Mouse (Mus musculus): ENCODE measurements around the gene Orm1.

Gene Orm1

DNA sequence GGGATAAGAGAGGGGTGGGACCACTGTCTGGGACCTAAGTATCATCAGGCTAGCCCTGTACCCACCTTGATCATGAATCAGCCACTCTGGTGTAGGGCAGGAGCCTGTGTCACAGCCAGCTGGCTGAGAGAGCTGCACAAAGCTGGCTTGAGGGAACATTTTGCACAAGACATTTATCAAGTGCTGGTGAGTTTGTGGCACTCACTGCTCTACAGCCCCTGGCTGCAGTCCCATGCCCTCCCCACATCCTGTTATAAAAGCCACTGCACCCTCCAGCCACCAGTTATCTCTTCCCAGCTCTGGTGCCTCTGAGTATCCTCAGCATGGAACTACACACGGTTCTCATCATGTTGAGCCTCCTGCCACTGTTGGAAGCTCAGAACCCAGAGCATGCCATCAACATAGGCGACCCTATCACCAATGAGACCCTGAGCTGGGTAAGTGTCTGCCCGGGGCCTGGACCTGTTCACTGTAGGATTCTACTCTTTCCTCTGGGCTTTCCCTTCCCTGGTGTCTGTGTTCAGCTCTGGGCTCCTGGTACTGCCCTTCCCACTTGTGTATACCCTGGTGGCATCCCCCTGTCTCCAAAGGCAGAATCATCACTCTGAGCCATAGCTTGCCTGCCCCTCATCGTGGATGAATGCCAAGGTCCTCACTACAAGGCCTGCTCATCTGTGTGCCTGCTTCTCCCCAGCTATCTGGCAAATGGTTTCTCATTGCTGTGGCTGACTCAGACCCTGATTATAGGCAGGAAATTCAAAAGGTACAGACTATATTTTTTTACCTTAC lies 11.7 kb downstream of the Orm1 start, which contains the start of gene Orm3:
TSS of gene Orm3 (plus strand) at position 286 of the 789 bp plus-strand sequence.
- DNase-seq (ENCODE audit: low spot score in 2 of 2) = no peak

GRCm38 (mm10) chr4:63356981-63357570 lies 12.7 kb downstream of the Orm1 start:
- DNase-seq (ENCODE audit: low spot score in 2 of 2) = no peak

GRCm38 (mm10) chr4:63359861-63360260 lies 15.5 kb downstream of the Orm1 start:
- no peak for DNase-seq (ENCODE audit: low spot score in 2 of 2)

DNA sequence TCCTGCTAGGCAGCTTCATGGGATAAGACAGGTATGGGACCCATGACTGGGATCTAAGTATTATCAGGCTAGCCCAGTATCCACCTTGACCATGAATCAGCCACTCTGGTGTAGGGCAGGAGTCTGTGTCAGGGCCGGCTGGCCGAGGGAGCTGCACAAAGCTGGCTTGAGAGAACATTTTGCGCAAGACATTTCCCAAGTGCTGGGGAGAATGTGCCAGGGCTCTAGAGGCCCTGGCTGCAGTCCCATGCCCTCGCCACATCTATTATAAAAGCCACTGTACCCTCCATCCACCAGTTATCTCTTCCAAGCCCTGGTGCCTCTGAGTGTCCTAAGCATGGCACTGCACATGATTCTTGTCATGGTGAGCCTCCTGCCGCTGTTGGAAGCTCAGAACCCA lies 17.8 kb downstream of the Orm1 start, which contains the start of gene Orm2:
TSS of gene Orm2 (plus strand) at position 300 of the 400 bp plus-strand sequence.
- DNase-seq (ENCODE audit: low spot score in 2 of 2) = no peak

DNA sequence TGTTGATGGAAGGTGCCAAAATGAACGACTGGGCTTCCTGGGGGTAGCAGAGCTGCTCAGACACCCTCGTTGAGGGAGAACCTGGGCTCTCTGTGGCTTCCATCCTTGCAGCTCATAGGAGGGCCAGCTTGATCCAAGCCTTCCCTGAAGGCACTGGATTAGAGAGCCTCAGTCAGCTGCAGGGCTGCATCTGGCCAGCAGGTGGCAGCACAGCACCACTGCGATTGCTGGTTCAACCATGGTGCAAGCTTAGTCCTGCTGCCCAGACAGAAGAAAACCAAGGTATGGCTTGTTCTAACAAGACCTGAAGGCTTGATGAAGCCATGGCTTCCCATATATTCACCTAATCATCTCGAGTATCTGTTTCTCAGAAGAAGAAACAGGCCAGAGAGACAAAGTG lies 24.2 kb downstream of the Orm1 start:
- DNase-seq (ENCODE audit: low spot score in 2 of 2) = peak; percentile 75 to 77

DNA sequence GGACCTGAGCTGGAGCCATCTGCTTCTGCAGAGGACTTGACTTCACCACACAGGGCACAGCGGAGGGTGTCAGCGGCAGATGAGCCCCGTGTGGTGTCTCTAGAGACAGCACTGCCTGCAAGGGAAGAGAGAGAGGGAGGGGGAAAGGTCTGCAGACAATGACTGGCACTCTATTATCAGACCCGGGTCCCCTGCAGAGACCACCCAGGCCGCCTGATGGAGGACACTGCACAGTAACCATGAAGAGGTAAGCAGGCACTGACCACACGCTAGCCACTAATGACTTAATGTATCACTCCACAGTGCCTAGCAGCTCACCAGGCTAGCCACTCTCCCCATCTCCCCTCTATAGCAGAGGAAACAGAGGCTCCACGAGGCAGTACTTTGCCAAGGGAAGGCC lies 26.5 kb downstream of the Orm1 start:
- no peak for DNase-seq (ENCODE audit: low spot score in 2 of 2)

- peak; percentile 68 to 72 for DNase-seq (ENCODE audit: low spot score in 2 of 2)
These were observed 27.5 kb downstream of the Orm1 start for GRCm38 (mm10) chr4:63371890-63372289.

GRCm38 (mm10) chr4:63373404-63373803 lies 29.0 kb downstream of the Orm1 start:
- peak in 1 of 2 experiments; percentile 34 for DNase-seq (ENCODE audit: low spot score in 2 of 2)

- peak; percentile 60 to 75 for DNase-seq (ENCODE audit: low spot score in 2 of 2)
These were observed 30.0 kb downstream of the Orm1 start for GRCm38 (mm10) chr4:63374331-63374730.

DNA sequence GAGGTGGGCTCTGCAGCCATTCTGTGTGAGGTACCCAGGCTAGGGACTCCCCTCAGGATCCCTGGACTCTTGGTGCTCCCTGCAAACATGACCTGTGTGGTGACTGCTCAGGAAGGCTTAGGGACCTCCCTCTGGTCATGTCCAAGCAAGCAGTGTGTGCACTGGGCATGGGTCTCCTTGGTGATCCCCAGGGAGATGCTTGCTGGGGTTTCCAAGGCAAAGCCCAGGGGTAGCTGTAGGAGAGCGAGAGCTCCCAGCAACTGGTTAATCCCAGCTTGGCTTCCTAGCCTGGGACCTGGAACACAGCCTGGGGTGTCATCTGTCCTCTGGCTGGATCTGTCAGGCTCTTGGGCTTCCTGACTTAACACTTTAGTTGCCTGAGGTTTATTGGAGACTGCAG lies 31.0 kb downstream of the Orm1 start:
- no peak for DNase-seq (ENCODE audit: low spot score in 2 of 2)

- no peak for DNase-seq (ENCODE audit: low spot score in 2 of 2)
These were observed 33.1 kb downstream of the Orm1 start for GRCm38 (mm10) chr4:63377483-63377882.

DNA sequence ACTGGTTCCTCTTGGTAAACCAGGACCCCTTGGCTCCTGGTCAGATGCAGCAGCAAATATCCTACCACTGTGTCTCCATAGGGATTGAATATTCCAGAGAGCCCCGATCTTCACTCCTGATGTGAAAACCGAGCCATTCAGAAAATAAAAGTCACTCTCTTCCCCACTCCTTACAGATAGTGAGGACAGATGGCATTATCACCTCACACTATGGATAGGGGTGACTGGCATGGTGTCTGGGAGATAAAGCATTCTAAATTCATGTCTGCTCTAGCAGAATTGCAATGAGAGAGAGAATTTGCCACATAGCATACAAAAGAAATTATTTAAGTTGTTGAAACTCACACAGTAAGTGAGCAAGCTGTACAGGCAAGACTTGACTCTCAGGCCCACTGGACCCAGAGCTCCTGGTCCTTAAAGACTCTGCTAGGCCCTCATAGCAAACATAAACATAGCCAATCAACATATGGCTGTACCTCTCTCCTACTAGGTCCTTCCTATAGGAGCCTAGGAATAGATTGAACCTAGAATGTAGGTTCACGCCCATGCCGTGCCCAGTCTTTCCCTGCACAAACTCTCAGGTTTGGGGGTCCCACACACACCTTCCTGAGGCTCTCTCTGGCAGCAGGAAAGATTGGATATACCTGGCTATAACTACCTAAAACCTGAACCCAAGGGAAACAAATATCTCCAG lies 38.5 kb downstream of the Orm1 start:
- DNase-seq (ENCODE audit: low spot score in 2 of 2) = no peak

DNA sequence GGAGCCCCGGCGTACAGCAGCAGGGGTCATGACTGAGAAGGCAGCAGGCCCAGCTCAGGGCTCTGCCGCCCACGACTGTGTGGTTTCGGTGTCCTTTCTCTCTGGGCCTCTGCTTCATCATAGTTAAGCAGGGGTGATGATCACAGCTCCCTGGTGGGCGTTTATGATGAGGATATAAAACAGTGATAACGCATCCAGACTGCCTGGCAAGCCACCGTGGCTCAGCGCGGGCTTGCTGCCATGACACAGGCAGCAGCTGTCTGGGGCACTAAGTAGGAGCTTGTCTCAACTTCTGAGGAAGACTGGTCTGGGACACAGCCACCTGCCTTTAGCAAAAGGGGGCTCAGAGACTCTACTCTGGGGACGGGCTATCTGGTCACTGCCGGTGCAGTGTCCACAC lies 39.1 kb downstream of the Orm1 start:
- no peak for DNase-seq (ENCODE audit: low spot score in 2 of 2)

DNA sequence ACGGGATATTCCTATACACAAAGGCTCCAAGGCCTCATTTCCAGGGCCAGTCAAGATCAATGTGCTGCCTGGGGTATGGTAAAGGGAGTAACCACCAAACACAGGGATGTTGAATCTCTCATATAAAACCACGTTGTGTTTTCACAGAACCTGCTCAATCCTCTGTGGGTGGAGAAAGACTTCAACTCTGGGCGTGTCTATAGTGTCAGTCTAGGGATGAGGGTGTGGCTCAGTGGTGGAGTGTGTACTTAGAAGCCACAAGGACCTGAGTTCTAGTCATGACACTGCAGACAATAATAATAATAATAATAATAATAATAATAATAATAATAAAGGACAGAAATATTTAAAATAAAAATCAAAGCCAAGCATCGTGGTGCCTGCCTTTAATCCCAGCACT lies 39.9 kb downstream of the Orm1 start:
- no peak for DNase-seq (ENCODE audit: low spot score in 2 of 2)

GRCm38 (mm10) chr4:63385253-63385652 lies 40.9 kb downstream of the Orm1 start:
- DNase-seq (ENCODE audit: low spot score in 2 of 2) = no peak

GRCm38 (mm10) chr4:63385784-63386183 lies 41.4 kb downstream of the Orm1 start:
- DNase-seq (ENCODE audit: low spot score in 2 of 2) = peak; percentile 90 to 94

DNA sequence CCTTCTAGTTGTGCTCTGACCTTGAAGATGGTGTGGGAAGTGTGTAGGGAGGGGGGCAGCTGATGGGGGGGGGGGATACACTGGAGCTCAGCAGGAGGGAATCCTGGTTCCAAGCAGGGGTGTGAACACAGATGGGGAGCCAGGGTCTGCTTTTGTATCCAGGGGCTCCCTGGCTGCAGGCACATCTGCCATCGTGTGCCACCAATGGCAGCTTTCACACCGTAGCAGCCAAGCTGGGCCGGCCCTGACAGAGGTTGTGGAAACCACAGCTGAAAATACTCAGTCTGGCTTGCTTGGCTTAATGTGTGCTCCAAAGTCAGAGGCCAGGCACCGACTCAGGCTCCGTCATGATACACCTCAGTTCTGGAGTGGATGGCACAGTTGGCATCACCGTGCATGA lies 43.7 kb downstream of the Orm1 start:
- no peak for DNase-seq (ENCODE audit: low spot score in 2 of 2)

GRCm38 (mm10) chr4:63389121-63389886 lies 44.9 kb downstream of the Orm1 start:
- peak in 1 of 2 experiments; percentile 73 for DNase-seq (ENCODE audit: low spot score in 2 of 2)

GRCm38 (mm10) chr4:63389887-63390528 lies 45.6 kb downstream of the Orm1 start:
- DNase-seq (ENCODE audit: low spot score in 2 of 2) = no peak

- no peak for DNase-seq (ENCODE audit: low spot score in 2 of 2)
These were observed 47.0 kb downstream of the Orm1 start for GRCm38 (mm10) chr4:63391322-63391721.

All from spleen, postnatal 36 days (tissue).